Mouse (Mus musculus) limb, embryonic 10.5 days (tissue): ENCODE results near the gene Rab26. TPM values are rescaled to one million over a fixed set of nuclear protein-coding genes. Genes with fewer than 3 reads are reported as not detected.

ENCODE experiments used
- DNase-seq: peaks from one replicate; pipeline ENCODE4 v3.0.0-alpha.2; 2017; ENCODE audit warnings: low spot score
- H3K27ac ChIP-seq: fragments of 300-500 bp; sonication (generic); 2 replicates; pipeline ENCODE4 v1.5.1; 2016; ENCODE audit warnings: mild to moderate bottlenecking
- H3K27me3 ChIP-seq: fragments of 300-500 bp; sonication (generic); 2 replicates; pipeline ENCODE4 v1.6.1; 2016; ENCODE audit warnings: low read depth, mild to moderate bottlenecking; ENCODE audit not compliant: poor library complexity, severe bottlenecking
- H3K36me3 ChIP-seq: fragments of 300-500 bp; sonication (generic); 2 replicates; pipeline ENCODE4 v1.6.1; 2016; ENCODE audit warnings: mild to moderate bottlenecking, moderate library complexity
- H3K4me1 ChIP-seq: fragments of 300-500 bp; sonication (generic); 2 replicates; pipeline ENCODE4 v1.6.1; 2016
- H3K4me3 ChIP-seq: fragments of 300-500 bp; sonication (generic); 2 replicates; pipeline ENCODE4 v1.5.1; 2016; ENCODE audit warnings: mild to moderate bottlenecking, moderate library complexity
- H3K9me3 ChIP-seq: fragments of 300-500 bp; sonication (generic); replicated peaks from 2 replicates; pipeline ENCODE4 v1.6.1; 2016; ENCODE audit warnings: mild to moderate bottlenecking
- WGBS: fragments of 180-500 bp; shearing (Covaris S2); methylation state at CpG from one replicate; pipeline ENCODE4 v1.1.7; 2016; 5-methylcytosine and 5-hydroxymethylcytosine counted together
- polyA plus RNA-seq: library from polyadenylated mRNA; unstranded; fragments of >200 nt; fragmentation: Nextera tagmentation; extraction: Ambion mirVana; gene quantifications from 2 replicates; pipeline ENCODE4 v1.2.1, GENCODE M21; 2016

The Rab26 gene
- 2.4 and 3.8 TPM in 2 replicates for polyA plus RNA-seq

DNA sequence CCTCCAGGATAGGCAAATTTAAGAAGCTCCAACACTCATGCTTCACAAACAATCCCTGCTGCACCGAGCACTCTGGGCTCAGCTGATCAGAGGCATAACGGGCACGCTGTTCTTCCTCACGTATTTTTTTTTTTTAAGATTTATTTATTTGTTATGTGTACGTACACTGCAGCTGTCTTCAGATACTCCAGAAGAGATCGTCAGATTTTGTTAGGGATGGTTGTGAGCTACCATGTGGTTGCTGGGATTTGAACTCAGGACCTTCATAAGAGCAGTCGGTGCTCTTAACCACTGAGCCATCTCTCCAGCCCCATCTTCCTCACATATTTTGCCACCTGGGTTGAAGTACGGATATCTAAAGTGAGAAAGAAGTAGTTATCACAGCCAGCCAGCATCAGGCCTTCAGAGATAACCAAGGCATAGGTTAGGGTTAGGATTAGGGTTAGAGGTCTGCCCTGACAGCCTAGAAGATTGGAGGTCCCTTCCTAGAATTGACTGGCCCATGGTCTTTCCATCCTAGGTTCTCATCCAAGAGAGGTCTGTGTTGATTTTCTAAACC is at the start of gene Rab26:
TSS of gene Rab26 (minus strand) at position 51 of the 559 bp plus-strand sequence.
- H3K36me3 ChIP-seq, result peaks cover 21% of the 10 kb centered on the region
- peaks cover 59% of the 10 kb centered on the region for H3K4me1 ChIP-seq
- H3K27ac ChIP-seq, result peak within 1 kb of the TSS; percentile 61; the same call in 1 of the 2 replicates

DNA sequence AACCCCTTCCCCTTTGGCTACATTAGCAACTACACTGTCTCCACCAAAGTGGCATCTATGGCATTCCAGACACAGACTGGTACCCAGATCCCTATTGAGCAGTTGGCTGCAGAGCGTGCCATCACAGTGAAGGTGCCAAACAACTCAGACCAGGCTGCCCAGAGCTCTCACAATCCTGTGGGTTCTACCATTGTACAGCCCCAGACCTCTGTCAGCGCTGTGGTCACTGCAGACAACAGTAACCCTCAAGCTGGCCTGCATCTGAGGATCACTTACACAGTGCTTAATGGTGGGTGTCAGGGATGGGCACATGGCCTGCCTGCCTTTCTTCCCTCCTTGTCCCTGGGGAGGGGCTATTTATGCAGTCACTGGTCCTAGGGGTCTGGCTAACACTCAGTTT is 46.3 kb upstream of the Rab26 start:
- Histone ChIP-seq H3K27me3 (no peaks in the 10 kb centered on the region), H3K9me3 (no peaks in the 10 kb centered on the region), H3K4me1 (no peaks in the 10 kb centered on the region), H3K4me3 (no peak overlapping the region), H3K36me3 (peaks cover 96% of the 10 kb centered on the region), H3K27ac (no peak overlapping the region)
- DNase-seq, result no peak
- 90% methylated on average over 2 of the region's 2 CpGs for WGBS

More for the DNA sequence above, at the start of gene Rab26:
- H3K27me3 ChIP-seq, result no peaks in the 10 kb centered on the region
- peak within 1 kb of the TSS; percentile 50 for H3K4me3 ChIP-seq
- no peak for DNase-seq
- H3K9me3 ChIP-seq, result no peaks in the 10 kb centered on the region
- 90% methylated on average over 8 of the region's 8 CpGs for WGBS

DNA sequence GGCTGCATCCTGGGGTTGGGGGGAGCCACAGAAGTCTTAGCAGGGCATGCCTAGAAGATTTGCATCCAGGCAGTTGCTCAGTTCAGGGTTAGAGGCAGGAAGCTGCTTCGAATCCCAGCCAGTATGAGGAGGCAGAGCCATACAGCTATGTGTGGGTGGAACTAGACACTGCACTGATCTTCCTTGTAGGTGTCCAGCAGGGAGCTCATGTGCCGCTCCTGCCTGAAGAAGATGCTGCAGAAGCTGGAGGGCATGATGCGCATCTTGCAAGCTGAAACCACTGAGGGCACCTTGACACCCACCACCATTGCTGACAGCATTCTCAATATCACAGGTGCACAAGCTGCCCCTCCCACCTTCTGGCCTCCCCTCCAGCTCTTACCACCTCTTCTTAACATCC is 45.5 kb upstream of the Rab26 start:
- Histone ChIP-seq H3K4me1 (no peaks in the 10 kb centered on the region), H3K27ac (no peak overlapping the region), H3K4me3 (no peak overlapping the region), H3K36me3 (peaks cover 98% of the 10 kb centered on the region), H3K27me3 (no peaks in the 10 kb centered on the region), H3K9me3 (no peaks in the 10 kb centered on the region)
- 97% methylated on average over 3 of the region's 3 CpGs for WGBS
- no peak for DNase-seq

DNA sequence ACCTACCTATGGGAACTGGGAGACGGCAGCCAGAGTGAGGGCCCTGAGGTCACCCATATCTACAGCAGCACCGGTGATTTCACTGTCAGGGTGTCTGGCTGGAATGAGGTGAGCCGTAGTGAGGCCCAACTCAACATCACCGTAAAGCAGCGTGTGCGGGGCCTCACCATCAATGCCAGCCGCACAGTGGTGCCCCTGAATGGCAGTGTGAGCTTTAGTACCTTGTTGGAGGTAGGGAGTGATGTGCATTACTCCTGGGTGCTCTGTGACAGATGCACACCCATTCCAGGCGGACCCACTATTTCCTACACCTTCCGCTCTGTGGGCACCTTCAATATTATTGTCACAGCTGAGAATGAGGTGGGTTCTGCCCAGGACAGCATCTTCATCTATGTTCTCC is 39.8 kb upstream of the Rab26 start:
- Histone ChIP-seq H3K9me3 (no peaks in the 10 kb centered on the region), H3K4me3 (no peak overlapping the region), H3K27ac (no peak overlapping the region), H3K36me3 (peaks cover 99% of the 10 kb centered on the region), H3K4me1 (no peaks in the 10 kb centered on the region), H3K27me3 (no peaks in the 10 kb centered on the region)
- DNase-seq, result no peak
- WGBS, result 95% methylated on average over 9 of the region's 9 CpGs

DNA sequence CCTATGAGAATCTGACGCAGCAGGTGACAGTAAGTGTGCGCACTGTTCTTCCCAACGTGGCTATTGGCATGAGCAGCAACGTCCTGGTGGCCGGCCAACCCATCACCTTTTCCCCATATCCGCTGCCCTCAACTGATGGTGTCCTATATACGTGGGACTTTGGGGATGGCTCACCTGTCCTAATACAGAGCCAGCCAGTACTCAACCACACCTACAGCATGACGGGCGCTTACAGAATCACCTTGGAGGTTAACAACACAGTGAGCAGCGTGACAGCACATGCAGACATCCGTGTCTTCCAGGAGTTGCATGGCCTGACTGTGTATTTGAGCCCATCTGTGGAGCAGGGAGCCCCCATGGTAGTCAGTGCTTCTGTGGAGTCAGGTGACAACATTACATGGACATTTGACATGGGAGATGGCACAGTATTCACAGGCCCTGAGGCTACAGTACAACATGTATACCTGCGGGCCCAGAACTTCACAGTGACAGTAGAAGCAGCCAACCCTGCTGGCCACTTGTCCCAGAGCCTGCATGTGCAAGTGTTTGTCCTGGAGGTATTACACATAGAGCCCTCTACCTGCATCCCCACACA is 38.7 kb upstream of the Rab26 start:
- Histone ChIP-seq H3K27ac (no peak overlapping the region), H3K27me3 (no peaks in the 10 kb centered on the region), H3K9me3 (no peaks in the 10 kb centered on the region), H3K4me1 (no peaks in the 10 kb centered on the region), H3K36me3 (peaks cover 99% of the 10 kb centered on the region), H3K4me3 (no peak overlapping the region)
- WGBS, result 95% methylated on average over 12 of the region's 12 CpGs
- no peak for DNase-seq

DNA sequence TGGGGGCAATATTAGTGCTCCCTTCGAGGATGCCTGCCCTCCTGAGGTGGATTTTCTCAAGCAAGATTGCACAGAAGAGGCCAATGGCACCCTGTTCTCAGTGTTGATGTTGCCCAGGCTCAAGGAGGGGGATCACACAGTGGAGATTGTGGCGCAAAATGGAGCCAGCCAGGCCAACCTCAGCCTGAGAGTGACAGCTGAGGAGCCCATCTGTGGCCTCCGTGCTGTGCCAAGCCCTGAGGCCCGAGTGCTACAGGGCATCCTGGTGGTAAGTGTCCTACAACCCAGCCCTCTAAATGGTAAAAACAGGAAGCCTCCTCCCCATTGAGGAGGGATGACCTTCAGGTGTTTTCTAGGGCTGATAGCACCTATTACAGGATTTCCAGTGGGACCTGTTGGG is 35.8 kb upstream of the Rab26 start:
- Histone ChIP-seq H3K27me3 (no peaks in the 10 kb centered on the region), H3K4me3 (no peak overlapping the region), H3K9me3 (no peaks in the 10 kb centered on the region), H3K4me1 (0 out of 2 replicates have a peak, but pooled peaks cover 4% of the 10 kb centered on the region), H3K27ac (no peak overlapping the region), H3K36me3 (peaks cover 97% of the 10 kb centered on the region)
- WGBS, result 94% methylated on average over 4 of the region's 4 CpGs
- DNase-seq, result no peak

DNA sequence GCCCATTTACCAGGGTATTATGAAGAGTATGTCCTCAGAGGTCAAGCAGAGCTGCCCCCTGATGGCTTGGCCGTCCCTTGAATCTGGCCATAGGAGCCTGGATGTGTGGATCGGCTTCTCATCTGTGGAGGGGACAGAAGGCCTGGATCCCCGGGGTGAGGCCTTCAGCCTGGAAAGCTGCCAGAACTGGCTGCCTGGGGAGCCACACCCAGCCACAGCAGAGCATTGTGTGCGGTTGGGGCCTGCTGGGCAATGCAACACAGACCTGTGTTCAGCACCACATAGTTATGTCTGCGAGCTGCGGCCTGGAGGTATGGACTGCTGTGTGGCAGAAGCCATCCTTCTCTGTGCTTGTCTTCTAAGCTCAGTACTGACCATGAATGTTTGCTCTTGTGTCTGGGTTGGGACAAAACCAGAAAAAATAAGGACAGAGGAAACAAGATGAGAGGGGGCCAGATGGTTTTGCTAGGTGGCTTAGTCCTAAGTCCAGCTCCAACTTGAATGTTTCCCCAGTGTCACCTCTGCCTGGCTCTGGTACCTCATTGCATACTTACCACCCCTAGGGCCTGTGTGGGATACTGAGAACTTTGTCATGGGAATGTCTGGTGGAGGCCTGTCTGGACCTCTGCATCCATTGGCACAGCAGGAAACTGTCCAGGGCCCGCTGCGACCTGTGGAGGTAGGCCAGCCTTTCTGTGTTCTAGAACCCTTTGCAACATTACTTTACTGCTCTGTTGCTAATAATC is 33.2 kb upstream of the Rab26 start:
- Histone ChIP-seq H3K9me3 (no peaks in the 10 kb centered on the region), H3K27ac (no peak overlapping the region), H3K4me3 (no peak overlapping the region), H3K36me3 (peaks cover 78% of the 10 kb centered on the region), H3K27me3 (no peaks in the 10 kb centered on the region), H3K4me1 (0 out of 2 replicates have a peak, but pooled peaks cover 4% of the 10 kb centered on the region)
- no peak for DNase-seq
- 87% methylated on average over 8 of the region's 8 CpGs for WGBS

DNA sequence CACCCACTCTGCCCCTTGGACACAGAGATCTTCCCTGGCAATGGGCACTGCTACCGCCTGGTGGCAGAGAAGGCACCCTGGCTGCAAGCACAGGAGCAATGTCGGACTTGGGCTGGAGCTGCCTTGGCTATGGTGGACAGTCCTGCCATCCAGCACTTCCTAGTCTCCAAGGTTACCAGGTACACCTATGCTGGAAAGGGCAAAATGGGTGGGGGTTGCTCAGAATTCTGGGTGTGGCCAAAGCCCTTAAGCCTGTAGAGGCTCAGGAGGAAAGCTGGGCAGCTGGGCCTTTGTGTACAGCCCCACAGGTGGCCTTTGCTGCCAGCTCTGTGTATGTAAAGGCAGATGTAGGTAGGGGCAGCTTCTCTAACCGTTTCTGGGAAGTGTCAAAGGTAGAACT is 31.8 kb upstream of the Rab26 start:
- H3K27me3 ChIP-seq, result no peaks in the 10 kb centered on the region

DNA sequence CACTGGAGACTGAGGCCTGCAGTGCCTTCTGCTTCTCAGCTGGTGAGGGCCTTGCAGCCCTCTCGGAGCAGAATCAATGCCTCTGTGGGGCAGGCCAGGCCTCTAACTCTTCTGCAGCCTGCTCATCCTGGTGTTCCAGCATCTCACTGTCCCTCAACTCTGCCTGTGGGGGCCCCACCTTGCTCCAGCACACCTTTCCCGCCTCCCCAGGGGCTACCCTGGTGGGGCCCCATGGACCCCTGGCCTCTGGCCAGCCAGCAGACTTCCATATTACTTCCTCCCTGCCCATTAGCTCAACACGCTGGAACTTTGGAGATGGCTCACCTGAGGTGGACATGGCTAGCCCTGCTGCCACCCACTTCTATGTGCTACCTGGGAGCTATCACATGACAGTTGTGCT is 31.1 kb upstream of the Rab26 start:
- H3K36me3 ChIP-seq, result peaks cover 57% of the 10 kb centered on the region
- H3K4me1 ChIP-seq, result 0 out of 2 replicates have a peak, but pooled peaks cover 4% of the 10 kb centered on the region
- no peaks in the 10 kb centered on the region for H3K27me3 ChIP-seq
- H3K27ac ChIP-seq, result 0 out of 2 replicates have a peak overlapping the region, but pooled peaks have one; percentile 8
- DNase-seq, result no peak
- no peaks in the 10 kb centered on the region for H3K9me3 ChIP-seq
- WGBS, result 93% methylated on average over 3 of the region's 3 CpGs
- H3K4me3 ChIP-seq, result no peak overlapping the region

More for the DNA sequence above, 31.8 kb upstream of the Rab26 start:
- H3K36me3 ChIP-seq, result peaks cover 64% of the 10 kb centered on the region
- H3K27ac ChIP-seq, result no peak overlapping the region
- H3K4me1 ChIP-seq, result 0 out of 2 replicates have a peak, but pooled peaks cover 4% of the 10 kb centered on the region
- 78% methylated on average over 3 of the region's 3 CpGs for WGBS
- DNase-seq, result no peak
- H3K4me3 ChIP-seq, result no peak overlapping the region
- H3K9me3 ChIP-seq, result no peaks in the 10 kb centered on the region

DNA sequence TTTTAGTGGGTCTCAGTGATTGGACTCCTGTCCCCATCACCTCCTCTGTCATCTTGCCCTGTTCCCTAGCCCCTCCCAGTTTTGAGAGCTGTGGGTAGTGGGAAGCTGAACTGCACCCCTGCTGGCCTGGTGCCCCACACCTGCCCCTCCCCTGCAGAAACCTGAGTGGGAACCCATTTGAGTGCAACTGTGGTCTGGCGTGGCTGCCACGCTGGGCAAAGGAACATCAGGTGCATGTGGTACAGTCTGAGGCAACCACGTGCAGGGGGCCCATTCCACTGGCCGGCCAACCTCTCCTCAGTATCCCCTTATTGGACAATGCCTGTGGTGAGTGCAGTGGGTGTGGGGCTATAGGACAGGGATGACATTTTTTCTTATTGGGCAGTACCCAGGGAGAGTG is 30.4 kb upstream of the Rab26 start:
- 92% methylated on average over 4 of the region's 4 CpGs for WGBS
- DNase-seq, result no peak
- peaks cover 50% of the 10 kb centered on the region for H3K36me3 ChIP-seq
- H3K4me3 ChIP-seq, result no peak overlapping the region
- no peak overlapping the region for H3K27ac ChIP-seq
- H3K27me3 ChIP-seq, result no peaks in the 10 kb centered on the region
- H3K9me3 ChIP-seq, result no peaks in the 10 kb centered on the region
- peaks cover 5% of the 10 kb centered on the region; the same call in 1 of the 2 replicates for H3K4me1 ChIP-seq

DNA sequence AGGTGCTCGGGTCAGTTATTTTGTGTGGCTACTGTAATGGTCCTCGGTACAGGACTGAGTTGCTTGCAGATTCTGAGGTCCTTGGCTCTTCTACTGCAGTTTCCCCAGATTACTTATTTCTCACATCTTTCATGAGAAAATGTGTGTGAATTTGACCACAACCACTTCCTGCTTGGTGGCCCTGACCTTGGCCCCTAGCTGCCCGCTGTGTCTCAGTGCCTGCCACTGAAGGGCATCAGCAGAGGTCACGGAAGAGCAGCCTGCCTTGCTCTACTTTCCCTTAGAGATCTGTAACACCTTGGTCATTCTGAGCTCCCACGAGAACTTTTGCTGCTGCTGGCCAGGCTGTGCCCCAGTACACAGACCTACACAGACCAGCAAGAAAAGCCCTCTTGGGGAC is 29.6 kb upstream of the Rab26 start:
- no peak for DNase-seq
- peaks cover 47% of the 10 kb centered on the region for H3K36me3 ChIP-seq
- H3K9me3 ChIP-seq, result no peaks in the 10 kb centered on the region
- peaks cover 13% of the 10 kb centered on the region for H3K4me1 ChIP-seq
- no peak overlapping the region for H3K27ac ChIP-seq
- H3K27me3 ChIP-seq, result no peaks in the 10 kb centered on the region
- WGBS, result 88% methylated on average over 5 of the region's 5 CpGs
- H3K4me3 ChIP-seq, result no peak overlapping the region

DNA sequence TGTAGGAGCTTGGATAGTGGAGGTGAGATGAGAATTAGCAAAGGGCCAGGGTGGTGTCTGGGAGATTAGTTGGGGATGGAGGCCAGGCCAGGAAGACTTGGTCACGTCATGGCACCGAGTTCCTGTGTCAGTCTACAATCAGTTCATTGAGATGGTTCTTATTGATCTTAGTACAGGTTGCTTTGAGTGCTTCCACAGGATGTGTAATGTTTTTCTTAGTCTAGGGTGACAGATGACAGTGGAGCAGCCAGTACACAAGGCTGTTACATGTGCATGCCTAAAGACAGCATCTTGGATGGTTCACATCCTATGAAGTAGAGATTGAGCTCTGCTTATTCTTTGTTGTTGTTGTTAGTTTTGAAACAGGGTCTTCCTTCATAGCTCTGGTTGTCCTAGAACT is 27.6 kb upstream of the Rab26 start:
- peaks cover 28% of the 10 kb centered on the region for H3K4me1 ChIP-seq
- H3K27ac ChIP-seq, result no peak overlapping the region
- WGBS, result 84% methylated on average over 2 of the region's 2 CpGs

More for the DNA sequence above, 27.6 kb upstream of the Rab26 start:
- Histone ChIP-seq H3K9me3 (no peaks in the 10 kb centered on the region), H3K27me3 (no peaks in the 10 kb centered on the region), H3K4me3 (no peak overlapping the region), H3K36me3 (peaks cover 36% of the 10 kb centered on the region)
- no peak for DNase-seq
